Mouse (Mus musculus) layer of hippocampus, adult 2 months (tissue): ENCODE data around the gene Ankfn1. TPM values are rescaled to one million over a fixed set of nuclear protein-coding genes. Genes with fewer than 3 reads are reported as not detected.

Source experiments
- DNase-seq, 2 experiments: peaks; one replicate each; pipeline ENCODE4 v3.0.0; 2022; ENCODE audit warnings: low spot score in 2 of 2
- H3K27ac ChIP-seq: fragments of 200-600 bp; 2 replicates; pipeline ENCODE4 v1.8.1; 2022
- H3K4me3 ChIP-seq: fragments of 200-600 bp; 2 replicates; pipeline ENCODE4 v1.8.1; 2022; ENCODE audit warnings: mild to moderate bottlenecking
- CTCF ChIP-seq: fragments of 200-600 bp; conservative IDR thresholded peaks from 2 replicates; pipeline ENCODE4 v1.8.1; 2022; ENCODE audit warnings: antibody characterized with exemption, mild to moderate bottlenecking, moderate library complexity
- total RNA-seq, 2 experiments: library from RNA; stranded (reverse); gene quantifications; 2 replicates each; pipeline ENCODE4 v1.2.3; 2021

Gene Ankfn1
- total RNA-seq, 2 experiments from 2014 or later, result 1.1 to 1.2 TPM

DNA sequence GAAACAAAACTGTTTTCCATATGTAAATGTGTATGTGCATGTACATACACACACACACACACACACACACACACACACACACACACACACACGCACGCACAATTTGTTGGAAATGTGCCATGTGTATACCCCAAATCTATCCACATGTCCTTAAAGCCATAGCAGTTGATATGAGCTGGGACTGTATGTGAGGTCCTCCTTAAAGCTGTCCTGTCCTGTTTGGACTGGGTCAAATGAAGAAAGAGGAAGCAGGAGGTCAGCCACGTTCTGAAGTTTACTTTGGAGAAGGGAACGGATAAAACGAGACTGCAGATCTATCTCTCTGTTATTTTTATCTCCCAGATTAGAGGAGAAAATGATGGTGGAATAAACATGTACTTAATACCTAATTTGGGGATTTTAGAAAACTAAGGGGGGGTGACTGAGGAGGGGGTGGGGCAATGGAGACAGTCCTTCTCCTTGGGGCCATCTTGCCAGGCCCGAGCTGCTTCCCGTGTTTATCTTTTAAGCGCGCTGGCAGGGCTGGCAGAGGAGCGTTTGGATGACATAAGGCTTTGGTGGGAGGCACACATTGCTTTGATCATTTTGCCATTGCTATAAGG lies 187.1 kb downstream of the Ankfn1 start:
- Histone ChIP-seq H3K27ac (no peak overlapping the region), H3K4me3 (no peak overlapping the region)
- no peak for TF ChIP-seq CTCF
- DNase-seq, result no peak

DNA sequence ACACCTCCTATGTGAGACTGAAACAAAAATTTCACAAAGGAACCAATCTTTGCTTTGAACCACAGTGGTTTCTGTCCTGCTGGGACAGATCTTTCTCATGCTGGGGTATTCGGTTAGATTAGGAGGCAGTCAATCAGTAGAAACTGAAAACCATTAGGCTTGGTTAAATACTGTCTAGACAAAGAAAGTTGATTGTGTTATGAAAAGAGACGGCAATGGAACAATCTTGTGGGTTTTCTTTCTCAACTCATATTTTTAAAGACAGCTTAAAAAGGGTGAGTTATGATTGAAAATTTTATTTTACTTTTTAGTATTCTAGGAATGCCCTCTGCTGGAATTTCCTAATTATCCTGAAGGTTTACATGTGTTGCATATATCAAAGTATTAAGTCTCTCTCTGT lies 191.1 kb downstream of the Ankfn1 start:
- TF ChIP-seq CTCF, result no peak
- DNase-seq, result no peak
- Histone ChIP-seq H3K27ac (no peak overlapping the region), H3K4me3 (no peak overlapping the region)

DNA sequence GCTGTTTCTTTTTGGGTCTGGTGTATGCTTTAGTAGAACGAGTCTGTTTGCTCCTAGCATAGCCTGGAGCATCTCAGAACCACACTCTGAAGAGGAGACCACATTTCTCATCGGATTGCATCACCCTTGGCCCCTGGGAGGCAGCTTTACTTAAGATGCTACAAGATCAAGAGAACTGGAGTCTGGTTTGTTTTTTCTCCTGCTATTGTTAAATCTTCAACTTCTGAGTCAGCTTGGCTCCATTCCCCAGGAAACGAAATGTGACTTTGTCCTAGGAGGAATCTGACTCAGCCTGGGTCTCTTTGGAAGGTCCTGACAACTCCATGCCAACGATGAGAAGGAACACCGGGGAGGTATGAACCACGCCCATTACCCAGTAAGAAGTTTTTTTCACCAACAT lies 197.6 kb downstream of the Ankfn1 start:
- Histone ChIP-seq H3K27ac (no peak overlapping the region), H3K4me3 (no peak overlapping the region)
- TF ChIP-seq CTCF, result no peak
- no peak for DNase-seq

DNA sequence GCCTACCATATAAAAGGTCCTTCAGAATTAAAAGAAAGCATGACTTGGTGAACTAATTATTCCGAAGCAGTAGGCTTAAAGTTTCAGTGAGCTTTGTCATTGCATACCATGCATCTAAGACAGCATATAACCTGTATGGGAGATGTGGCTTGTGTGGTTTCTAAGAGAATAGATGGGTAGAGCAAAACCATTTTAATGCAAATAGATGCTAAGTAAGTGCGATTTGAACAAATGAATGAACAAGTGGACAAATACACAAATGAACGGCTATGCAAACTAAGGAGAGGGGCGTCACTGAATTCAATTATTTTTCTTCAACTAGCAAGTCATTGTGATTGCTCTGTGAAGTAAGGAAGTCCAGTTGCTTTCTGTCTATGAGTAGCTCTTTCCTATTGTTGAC lies 198.3 kb downstream of the Ankfn1 start:
- no peak overlapping the region for H3K4me3 ChIP-seq
- TF ChIP-seq CTCF, result no peak
- DNase-seq, result no peak
- H3K27ac ChIP-seq, result no peak overlapping the region

DNA sequence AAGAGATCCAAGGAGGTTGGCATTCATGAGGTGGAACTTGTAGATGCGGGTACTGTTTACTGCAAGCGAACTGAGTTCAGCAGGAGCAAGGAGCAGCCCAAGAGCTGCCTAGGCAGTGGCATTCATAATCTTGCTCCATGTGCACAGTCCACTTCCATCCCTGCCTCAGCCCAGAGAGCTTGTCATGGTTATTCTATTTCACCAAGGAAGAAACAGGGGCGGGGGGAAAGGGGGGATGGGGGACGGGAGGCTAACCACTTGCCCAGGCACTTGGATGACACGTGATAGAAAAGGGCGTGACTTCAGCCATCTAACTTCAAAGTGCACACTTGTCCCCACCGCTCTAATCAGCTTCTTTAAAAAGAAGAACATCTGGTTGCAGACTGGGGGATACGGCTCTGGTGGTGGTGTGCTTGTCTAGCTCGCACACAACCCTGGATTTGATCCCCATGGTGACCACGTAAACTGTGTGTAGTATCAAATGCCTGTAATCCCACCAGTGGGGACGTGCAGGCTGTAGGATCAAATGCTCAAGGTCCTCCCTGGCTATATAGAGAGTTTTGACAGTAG lies 203.1 kb downstream of the Ankfn1 start:
- H3K27ac ChIP-seq, result no peak overlapping the region
- DNase-seq, result no peak
- TF ChIP-seq CTCF, result no peak
- H3K4me3 ChIP-seq, result no peak overlapping the region

DNA sequence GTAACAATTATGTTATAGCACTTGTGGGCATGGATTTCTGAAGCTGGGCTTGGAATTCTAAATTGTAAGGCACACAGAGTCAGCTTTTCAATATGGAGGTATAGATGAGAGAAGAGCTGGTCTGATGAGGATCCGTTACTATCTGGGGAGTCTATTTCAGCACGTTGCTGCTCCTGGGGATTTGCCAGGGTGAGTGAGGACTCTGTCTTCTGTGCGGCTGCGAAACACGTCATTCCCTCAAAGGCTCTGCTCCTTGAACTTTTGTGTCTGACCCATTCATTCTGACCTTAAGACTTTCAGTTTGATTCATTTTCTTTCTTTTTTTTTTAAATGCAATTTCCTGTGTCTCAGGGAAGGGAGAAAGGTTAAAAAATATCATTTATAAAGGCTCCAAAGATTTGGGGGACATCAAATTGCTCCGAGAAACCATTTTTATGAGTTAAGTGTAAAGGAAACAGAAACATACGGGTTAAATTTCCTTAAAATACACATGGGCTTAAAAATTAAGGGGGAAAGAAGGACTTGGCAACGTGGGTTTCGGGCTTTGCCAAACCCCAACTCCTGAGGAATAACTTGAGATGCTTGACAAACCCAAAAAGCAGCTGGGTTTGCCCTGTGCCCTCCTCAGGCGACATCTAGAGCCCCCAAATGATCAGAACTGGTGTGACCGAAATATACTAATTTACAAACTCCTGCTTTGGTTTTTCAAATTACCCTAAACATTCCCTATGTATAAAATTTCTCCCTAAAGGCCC lies 207.9 kb downstream of the Ankfn1 start:
- no peak overlapping the region for H3K4me3 ChIP-seq
- no peak for DNase-seq
- TF ChIP-seq CTCF, result no peak
- H3K27ac ChIP-seq, result no peak overlapping the region

DNA sequence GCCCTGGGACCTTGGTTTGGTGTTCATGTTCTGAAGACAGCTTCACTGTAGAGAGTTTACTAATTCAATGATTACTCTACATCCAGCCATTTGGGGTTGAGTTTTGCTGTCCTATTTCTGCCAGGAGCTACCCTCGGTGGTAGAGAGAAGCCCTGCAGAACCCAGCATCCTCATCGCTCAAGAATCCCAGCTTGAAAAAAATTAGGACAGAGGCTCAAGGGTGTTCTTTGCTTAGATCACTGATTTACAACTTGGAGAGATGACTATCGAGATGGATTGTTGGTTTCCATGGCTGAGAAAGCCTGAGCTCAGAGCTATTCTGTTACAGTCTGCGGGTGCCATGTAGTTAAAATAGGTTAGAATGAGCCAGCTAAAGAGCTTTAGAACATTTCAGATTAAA lies 209.2 kb downstream of the Ankfn1 start:
- no peak for TF ChIP-seq CTCF
- Histone ChIP-seq H3K4me3 (no peak overlapping the region), H3K27ac (no peak overlapping the region)
- no peak for DNase-seq

DNA sequence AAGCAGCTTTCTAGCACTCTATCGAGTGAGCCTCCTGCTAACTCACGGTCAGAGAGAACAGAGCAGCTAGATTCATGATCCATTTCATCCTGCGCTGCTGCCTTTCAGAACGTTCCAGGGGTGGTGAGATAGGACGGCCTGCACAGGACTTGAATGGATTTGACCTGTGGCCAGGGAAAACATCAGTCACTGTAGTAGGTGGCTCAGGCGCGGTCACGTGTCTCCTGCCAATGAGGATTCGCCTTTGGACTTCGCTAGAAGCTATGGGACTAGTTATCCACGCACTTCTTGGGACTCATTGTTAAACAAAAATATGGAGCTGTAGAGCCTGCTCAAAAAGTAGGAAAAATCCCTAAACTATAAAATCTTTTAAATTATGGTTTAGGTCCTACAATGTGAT lies 226.0 kb downstream of the Ankfn1 start:
- TF ChIP-seq CTCF, result no peak
- no peak for DNase-seq
- H3K27ac ChIP-seq, result no peak overlapping the region
- no peak overlapping the region for H3K4me3 ChIP-seq

DNA sequence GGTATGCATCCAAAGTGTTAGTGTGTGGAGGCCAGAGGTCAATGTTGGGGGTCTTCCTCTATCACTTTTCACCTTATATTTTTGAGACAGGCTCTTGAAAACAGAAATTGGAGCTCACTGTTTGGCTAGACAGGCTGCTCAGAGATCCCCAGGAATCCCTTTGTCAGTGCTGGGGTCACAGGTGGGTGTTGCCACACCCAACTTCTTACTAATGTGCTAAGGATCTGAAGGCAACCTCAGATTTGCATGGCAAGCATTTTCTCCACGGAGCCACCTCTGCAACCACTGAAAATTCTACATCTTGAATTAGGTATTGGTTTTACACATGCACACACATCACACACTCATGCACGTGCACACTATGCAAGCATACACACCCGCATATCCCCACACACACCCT lies 226.5 kb downstream of the Ankfn1 start:
- DNase-seq, result no peak

DNA sequence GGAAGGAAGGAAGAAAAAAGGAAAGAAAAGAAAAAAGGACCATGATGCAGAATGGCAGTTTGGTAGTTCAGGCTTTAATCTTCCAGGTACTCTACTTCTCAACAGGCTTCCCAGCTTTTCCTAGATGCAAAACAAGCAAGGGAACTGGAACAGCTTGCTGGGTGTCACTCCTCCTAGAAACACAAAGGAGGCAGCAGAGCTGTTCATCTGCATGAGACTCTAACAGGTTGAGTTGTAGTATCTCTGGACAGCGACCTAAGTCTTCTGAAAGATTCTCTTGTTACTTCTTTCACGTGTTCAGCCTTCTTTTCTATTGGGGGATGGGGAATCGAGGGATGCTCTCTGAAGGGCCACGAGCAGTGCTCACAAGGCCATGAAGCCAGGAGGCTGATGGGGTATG lies 228.7 kb downstream of the Ankfn1 start:
- no peak overlapping the region for H3K27ac ChIP-seq
- H3K4me3 ChIP-seq, result no peak overlapping the region
- no peak for DNase-seq
- no peak for TF ChIP-seq CTCF

More for the DNA sequence above, 226.5 kb downstream of the Ankfn1 start:
- no peak overlapping the region for H3K27ac ChIP-seq
- no peak for TF ChIP-seq CTCF
- no peak overlapping the region for H3K4me3 ChIP-seq

DNA sequence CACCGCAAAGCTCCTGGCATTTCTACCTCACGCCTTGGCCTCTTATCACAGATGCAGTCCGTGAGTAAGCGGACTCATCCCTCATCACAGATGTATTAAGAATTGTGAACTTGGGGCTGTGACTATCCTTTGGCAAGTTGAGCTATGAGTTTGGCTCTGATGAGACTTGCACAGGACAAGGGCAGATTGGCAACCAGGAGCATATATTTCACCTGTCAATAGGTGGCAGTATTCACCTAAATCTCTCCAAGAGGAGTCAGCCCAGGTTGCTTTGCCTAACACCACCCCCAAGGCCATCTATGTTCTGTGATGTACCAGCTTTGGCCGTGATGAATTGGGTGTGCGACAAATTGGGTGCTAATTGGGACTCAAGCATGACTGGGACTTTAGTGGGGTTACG lies 231.3 kb downstream of the Ankfn1 start:
- no peak overlapping the region for H3K27ac ChIP-seq
- TF ChIP-seq CTCF, result peak; percentile 81
- peak; percentile 37 to 48 for DNase-seq
- no peak overlapping the region for H3K4me3 ChIP-seq

DNA sequence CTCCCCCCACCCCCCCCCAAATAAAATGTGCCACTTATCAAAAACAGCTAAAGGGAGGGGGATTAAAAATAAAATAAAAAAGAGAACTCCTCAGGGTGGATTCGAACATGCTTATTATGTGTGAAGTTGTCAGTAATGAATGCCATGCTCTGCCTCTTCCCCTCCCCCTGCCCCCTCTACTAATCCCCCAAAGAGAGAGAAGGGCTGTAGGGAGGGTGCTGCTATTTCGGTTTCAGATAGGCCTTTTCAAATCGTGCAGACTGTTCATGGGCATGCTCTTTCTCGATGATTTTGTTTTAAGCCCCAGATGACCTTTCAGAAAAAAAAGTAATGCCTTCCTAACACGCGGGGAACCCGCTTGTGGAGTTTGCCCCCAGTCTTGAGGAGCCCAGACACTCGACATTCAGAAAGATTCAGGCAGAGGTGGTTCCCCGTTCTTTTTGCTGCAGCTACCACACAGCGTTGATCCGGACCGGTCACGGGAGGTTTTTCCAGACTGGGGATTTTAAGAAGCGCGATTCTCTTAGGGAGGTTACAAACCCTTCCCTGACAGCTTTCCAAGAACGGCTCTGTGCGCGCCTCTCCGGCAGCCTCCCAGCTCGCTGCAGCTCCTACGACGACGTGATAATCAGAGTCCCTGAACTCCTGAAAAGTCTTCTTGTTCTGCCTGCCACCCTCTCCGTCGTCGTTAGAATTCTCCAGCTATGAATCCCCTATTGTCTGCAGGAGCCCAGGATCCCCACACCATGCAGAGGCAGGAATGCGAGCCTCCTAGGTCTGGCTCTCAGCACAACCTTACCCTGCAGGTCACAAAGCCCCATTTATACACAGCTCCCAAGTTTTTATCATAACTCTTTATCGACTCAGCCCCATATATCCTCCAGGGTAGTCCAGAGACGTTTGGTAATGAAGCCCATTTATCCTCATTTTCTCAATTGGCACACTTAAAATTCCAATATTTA lies 232.3 kb downstream of the Ankfn1 start:
- TF ChIP-seq CTCF, result no peak
- H3K27ac ChIP-seq, result no peak overlapping the region
- no peak for DNase-seq
- H3K4me3 ChIP-seq, result no peak overlapping the region

DNA sequence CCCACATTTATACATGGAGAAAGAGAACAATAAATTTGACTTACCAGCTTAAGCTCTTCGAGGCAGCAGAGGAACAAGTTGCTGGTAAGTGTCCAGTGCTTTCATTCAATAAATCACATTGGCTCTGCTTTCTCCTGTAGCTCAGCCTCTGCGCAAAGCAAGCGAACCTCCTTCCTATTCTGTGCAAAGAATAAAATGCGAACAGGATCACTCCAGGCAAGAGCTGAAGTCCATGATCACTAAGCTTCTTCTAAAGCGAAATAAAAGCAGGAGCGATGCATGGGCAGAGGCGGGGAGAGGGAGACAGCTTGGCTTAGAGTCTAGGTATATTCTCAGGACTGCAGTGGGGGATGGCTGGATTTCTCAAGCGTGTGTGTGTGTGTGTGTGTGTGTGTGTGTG lies 239.1 kb downstream of the Ankfn1 start:
- no peak for TF ChIP-seq CTCF
- no peak for DNase-seq
- Histone ChIP-seq H3K4me3 (no peak overlapping the region), H3K27ac (no peak overlapping the region)
